Mouse (Mus musculus) neural tube, embryonic 10.5 days (tissue): ENCODE data around the gene Hpf1.

Experiments
- DNase-seq: peaks from one replicate; pipeline ENCODE4 v3.0.0-alpha.2; 2017; ENCODE audit warnings: low spot score; ENCODE audit errors: extremely low spot score

Gene Hpf1

GRCm38 (mm10) chr8:60889843-60890519 lies at the start of gene Hpf1:
TSS of gene Hpf1 (plus strand) at chr8:60890418.
- DNase-seq, result peak; percentile 94

- DNase-seq, result no peak
These were observed 47.8 kb upstream of the Hpf1 start for GRCm38 (mm10) chr8:60842388-60842787.

- DNase-seq, result no peak
These were observed 32.7 kb upstream of the Hpf1 start for GRCm38 (mm10) chr8:60857559-60857958.

GRCm38 (mm10) chr8:60858091-60858490 lies 32.1 kb upstream of the Hpf1 start:
- no peak for DNase-seq

GRCm38 (mm10) chr8:60858911-60859476 lies 31.2 kb upstream of the Hpf1 start:
- no peak for DNase-seq

- DNase-seq, result no peak
These were observed 30.6 kb upstream of the Hpf1 start for GRCm38 (mm10) chr8:60859605-60860004.

GRCm38 (mm10) chr8:60860749-60861148 lies 29.5 kb upstream of the Hpf1 start:
- DNase-seq, result no peak

- no peak for DNase-seq
These were observed 28.4 kb upstream of the Hpf1 start for GRCm38 (mm10) chr8:60861783-60862182.

GRCm38 (mm10) chr8:60864875-60865274 lies 25.3 kb upstream of the Hpf1 start:
- DNase-seq, result no peak

GRCm38 (mm10) chr8:60865504-60866114 lies 24.6 kb upstream of the Hpf1 start:
- peak; percentile 55 for DNase-seq

- no peak for DNase-seq
These were observed 22.6 kb upstream of the Hpf1 start for GRCm38 (mm10) chr8:60867468-60868115.

GRCm38 (mm10) chr8:60868236-60868965 lies 21.8 kb upstream of the Hpf1 start:
- no peak for DNase-seq

- no peak for DNase-seq
These were observed 20.5 kb upstream of the Hpf1 start for GRCm38 (mm10) chr8:60869761-60870160.

GRCm38 (mm10) chr8:60870231-60871193 lies 19.7 kb upstream of the Hpf1 start:
- DNase-seq, result no peak

GRCm38 (mm10) chr8:60878617-60879016 lies 11.6 kb upstream of the Hpf1 start:
- no peak for DNase-seq

- no peak for DNase-seq
These were observed 6.6 kb upstream of the Hpf1 start for GRCm38 (mm10) chr8:60883419-60884137.

GRCm38 (mm10) chr8:60886736-60887135 lies 3.5 kb upstream of the Hpf1 start:
- DNase-seq, result no peak

GRCm38 (mm10) chr8:60889131-60889842 lies 931 bp upstream of the Hpf1 start:
- DNase-seq, result no peak

GRCm38 (mm10) chr8:60890520-60890874 lies 279 bp downstream of the Hpf1 start:
- no peak for DNase-seq
